Mouse (Mus musculus) induced T-regulatory cell, adult 2 months (primary cell): Measurements from ENCODE around the gene Cfdp1.

Source experiments
- DNase-seq: peaks from one replicate; pipeline ENCODE4 v3.0.0-alpha.2; 2012; ENCODE audit warnings: low read depth

Cfdp1 gene

DNA sequence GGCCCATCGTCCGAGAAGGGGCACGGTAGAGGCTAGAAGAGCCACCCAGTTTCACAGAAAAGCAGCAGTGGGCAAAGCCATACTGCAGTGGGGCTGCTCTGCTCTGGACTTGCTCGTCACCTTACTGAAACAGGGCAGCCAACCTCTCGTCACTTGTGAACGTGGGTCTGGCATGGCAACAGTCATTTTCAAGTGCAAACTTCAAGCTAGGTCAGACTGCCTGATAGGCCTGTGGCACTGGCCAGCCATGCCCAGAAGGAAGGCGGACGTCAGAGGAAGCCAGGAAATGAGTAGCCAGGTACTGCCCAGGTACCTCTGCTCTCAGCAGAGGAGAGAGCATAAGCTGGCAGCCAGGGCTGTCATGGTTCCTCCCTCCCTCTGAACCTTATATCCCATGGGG is 113.1 kb downstream of the Cfdp1 start:
- no peak for DNase-seq

DNA sequence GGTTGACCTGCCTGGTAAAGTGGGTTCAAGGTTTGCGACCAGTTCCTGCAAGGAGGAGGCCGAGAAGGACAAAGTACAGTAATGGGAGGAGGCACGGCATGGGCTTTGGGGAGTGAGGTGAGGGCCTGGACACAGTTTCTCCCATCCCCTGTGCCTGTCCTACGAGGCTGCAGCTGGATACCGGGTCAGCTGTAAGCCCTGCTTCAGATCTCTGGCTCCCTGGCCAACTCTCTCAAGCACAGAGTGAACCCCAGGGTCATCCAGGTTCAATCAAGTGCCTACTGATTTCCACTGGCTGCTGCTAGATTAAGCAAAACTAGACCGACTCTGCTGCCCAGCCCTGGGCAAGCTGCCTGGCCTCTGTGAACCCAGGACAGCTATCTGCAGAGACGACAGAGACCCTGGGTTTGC is 113.8 kb downstream of the Cfdp1 start:
- no peak for DNase-seq

DNA sequence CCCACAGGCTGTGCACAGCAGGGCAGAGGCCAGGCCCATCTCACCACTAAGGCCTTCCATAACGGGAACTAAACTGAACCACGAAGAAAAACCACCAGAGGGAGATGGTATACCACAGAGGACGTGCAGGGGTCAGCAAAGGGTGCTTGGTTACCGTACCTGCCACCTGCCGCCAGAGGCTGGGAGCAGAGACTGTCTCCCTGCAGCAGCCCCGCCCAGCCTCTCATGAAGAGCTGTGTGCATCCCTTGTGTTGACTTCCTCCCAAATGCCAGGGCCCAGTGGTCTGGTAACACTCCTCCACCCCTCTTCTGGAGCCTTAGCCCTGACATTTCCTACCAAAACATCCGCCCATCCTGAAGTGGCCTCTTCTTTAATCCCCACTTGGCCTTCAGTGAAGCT is 114.5 kb downstream of the Cfdp1 start:
- DNase-seq = peak; percentile 48

DNA sequence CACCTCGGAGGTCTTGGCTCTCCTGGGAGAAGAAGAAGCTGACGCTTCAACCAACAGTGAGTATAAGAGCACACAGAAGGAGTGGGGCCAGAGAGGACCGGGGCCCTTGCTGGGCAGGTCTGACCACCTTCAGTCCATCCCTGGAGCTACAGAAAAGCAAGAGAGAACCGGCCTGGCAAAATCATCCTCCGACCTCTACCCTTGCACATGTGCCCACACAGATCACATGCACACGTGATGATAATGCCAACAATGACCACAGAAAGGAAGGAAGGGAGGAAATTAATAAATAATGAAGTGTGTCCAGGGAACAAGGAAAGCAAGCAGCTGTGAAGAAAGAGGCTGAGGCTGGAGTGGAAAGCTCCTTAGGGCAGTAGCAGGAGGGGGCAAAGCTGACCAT is 115.2 kb downstream of the Cfdp1 start:
- no peak for DNase-seq

DNA sequence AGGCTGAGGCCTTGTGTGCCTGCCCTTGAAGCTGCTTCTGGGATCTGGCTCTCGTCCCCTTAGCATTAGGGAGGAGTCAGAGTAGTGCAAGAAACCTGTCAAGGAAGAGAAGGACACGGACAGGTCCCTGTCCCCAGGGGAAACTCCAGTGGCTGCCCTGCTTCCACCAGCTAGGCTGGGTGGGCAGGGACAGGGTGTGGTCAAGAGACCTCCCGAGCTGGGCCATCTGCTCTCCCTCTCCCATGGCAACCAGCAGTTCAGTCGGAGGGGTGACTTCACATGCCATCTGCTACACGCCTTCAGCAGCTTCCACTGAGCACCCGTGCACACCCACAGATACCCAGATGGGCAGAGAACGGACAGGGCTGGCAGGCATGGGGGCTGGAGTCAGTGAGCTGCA is 117.8 kb downstream of the Cfdp1 start:
- DNase-seq = no peak

DNA sequence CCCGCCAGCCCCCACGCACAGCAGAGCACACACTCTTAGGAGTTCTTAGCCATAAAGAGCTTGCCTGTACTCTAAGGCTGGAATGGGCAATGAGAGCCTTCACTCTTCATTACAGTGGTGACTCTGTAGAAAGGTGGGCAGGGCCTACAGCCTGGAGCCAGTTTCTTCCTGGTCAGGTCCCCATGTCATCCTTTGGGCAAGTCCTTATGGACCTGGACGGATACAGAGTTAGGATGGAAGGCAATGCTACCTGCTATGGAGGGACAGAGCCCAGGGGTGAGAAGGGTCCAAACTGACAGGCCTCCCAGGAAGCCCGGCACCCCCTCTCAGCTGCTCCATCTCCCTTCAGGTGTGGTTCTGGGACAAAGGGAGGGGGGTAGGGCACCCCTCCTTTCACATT is 118.3 kb downstream of the Cfdp1 start:
- no peak for DNase-seq

DNA sequence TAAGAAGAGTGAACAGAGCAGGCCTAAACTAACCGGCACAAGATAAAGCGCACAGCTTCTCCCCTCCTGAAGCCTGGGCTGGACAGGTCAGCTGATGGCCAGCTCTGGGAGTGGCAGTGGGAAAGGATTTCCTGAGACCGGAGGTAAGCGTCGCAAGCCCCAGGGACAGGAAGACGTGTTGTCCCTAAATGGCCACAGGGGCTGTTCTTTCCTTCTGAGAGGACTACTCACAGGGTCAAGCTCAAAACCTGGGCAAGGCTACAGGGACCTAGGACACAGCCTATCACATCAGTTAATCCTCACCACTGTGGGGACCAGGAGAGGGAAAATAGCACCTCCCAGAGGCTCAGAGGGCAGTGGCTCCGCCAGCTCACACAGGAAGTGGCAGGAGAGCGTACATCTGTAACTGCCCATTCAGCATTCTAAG is 118.7 kb downstream of the Cfdp1 start:
- DNase-seq = no peak

DNA sequence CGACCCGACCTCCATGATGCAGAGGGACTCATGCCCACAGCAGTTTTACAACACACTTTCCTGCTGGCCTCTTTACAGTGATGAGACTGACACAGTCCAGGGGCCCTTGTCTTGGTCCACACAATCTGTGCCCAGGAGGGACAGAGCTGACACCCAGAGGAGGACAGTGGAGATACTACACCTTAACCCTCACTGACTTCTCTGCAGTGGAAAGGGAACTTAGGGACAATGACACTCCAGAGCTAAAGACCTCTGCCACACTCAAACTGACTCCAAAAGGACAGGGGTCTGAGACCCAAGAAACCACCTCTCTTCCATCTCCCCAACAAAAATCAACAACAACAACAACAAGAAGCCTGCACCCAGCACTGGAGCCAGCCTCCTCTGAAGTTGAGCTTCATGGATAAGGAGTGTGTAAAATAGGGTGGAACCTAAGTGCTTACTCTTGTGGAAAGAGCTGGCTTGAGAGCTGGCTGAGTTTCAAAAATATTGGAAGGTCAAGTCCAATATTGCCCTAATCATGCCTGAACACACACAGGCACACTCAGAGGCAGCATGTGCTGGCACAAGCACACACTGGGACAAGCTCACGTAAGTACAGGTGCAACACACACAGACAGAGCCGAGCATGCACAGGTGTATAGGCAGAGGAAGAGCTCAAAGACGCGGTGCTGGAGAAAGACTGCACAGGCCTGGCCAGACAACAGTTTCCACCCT is 119.7 kb downstream of the Cfdp1 start:
- DNase-seq = no peak

DNA sequence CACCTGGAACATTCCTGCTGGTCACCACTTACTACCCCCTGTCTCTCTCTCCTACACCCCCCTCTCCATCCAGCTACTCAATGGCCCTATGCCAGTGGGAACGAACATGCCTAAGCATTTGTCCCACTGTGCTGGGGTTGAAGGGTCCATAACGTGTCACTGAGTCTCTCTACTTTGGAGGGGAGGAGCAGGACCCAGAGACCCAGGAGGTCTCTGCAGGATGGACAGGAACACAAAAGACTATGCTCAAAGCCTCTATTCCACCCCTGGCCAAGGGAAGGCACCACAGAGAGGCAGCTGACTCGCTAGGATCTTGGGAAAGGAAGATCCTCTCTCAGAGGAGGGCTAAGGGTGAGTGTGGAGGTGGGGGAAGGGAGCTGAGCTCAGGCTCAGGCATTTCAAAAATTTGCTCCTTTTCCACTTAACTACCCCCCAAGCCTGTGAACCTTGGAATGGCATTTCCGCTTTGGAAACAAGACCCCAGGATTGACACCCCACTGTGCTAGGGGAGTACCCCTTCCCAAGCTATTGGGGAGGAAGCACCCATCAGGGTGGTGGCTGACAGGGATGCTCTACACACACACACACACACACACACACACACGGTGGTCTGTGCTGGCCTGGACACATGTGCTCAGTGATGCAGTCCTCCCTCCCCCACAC is 120.4 kb downstream of the Cfdp1 start:
- no peak for DNase-seq

DNA sequence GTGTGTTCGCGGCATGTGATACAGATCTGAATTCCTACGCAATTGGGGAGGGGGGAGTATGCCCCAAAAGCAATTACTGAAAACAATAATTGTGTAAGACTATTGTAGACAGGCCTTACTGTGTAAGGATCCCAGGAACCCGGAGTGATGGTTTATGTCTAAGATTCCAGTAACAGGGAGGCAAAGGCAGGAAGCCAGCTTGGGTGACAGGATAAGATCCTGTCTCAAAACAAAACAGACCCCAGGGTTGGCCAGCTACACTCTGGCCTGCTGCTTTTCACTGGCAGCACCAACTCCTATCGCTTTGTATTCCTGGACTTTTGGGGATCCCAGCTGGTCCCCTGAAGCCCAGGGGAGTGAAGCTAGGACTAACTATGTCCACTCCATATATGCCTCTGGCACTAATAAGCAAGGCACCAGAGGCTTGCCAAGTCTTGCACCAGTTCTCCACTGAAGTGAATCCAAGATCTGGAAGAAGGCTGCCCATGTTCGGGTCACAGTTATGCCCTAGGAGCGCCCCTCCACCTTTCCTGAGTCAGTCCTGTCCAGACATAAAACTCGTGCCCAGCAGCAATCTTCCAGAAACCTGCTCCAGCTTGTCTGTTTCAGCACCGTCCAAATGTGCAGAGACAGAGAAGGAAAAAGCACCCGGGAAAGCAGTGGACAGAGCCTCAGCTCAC is 121.5 kb downstream of the Cfdp1 start:
- no peak for DNase-seq

DNA sequence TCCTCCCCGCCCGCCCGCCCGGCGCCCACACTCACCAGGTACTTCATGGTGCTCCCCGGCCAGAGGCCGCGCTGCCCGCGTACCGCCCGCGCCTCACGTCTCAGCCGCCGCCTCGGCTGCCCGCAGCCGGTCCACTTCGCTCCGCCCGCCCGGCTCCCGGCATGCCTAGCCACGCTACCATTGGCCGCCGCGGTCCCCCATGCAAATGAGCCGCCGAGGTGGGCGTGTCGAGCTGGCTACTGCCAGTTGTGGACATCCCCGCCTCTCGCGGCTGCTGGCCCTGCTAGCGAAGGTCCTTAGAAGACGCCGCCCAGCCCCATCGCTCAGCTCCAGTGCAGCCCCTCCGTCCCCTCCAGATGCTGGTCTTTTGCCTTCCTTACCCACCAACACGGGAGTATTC is 122.1 kb downstream of the Cfdp1 start:
- peak; percentile 94 for DNase-seq

DNA sequence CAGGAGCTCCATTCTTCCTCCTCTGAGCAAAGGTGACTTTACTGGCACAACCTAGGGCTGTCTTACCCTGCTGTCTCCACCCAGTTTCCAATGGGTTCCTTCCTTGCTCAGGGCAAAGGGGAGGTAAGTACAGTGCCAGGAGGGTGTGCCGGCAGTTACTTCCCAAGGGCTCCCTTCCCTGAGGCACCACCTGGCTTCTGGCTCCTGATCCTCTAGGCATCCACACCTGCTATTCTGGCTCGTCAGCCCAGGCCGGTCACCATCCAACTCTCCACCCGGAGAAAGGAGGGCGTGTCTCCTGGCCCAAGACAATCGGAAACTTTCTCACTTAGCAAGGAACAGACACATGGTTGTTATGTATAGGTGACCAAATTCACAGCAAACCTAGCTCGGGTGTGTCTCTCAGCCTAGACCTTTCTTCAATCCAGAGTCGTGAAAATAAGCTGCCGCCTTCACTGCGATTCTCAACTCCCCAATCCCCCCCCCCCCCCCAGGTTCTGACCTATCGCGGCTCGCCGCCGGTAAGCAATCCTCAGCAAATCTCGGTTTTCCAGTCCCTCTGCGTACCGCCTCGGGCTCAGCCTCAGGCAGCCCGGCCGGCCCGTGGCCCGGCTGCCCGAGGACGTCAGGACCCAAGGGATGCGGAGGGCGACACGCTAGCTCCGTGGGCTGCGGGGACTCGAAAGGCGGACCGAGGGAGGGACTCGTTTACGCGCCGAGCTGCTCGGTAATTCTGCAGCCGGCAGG is 122.7 kb downstream of the Cfdp1 start:
- DNase-seq = peak; percentile 49

DNA sequence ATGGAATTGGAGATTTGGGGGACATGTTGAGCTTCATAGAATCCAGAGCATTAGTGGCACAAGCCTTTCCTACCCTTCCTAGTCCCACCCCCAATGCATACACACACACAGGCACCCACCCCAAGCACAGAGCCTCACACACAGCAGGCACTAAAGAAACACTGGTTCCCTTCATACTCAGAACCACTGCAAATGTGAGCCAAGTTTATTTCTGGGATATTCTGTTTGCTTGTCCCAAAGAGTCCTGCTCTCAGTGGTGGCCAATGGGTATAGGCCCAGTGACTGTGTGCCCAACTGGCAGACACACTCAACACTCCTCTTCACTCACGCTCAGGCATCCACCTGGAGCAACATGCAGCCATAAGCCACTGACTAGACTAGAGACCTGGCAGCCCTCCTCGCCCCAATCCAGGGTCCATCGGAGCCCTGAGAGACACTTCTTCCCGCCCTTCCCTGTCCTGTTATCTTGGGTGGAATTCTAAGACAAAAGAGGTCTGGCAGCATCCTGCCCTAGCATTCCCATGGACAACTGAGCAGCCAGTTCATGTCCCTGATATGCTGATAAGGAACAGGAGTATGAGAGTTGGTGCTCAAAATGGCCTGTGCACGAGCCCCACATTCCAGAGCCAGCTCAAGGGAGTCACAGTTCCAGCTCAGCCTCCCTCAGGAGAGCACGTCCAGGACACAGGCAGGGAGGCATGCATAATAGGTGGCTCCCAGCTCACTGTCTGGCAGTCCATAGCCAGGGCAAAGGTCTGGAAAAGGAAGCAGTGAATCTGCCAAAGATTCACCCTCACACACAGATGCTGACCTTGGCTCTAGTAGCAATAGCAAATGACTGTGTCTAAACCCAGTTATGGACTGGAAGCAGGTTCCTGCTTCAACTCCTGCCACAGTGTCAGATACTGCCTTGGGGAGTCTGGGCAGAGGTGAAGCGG is 124.6 kb downstream of the Cfdp1 start:
- DNase-seq = no peak

DNA sequence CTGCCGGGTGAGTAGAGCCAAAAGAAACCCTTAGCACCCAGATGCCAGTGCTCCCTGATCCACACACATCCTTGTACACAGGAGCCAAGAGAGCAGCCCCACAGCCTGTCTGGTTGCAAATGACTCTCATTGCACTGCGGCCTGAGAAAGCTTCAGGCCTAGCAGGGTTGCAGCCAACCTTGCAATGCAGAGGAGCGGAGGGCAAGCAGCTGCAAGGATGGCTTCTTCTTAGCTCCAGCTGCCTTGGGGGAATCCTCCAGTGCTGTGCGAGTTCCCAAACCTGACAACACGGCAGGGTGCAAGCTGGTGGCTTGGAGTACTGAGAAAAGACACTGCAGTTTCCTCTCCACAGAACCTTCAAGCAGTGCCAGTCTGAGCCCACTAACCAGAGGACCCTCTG is 125.6 kb downstream of the Cfdp1 start:
- DNase-seq = no peak

DNA sequence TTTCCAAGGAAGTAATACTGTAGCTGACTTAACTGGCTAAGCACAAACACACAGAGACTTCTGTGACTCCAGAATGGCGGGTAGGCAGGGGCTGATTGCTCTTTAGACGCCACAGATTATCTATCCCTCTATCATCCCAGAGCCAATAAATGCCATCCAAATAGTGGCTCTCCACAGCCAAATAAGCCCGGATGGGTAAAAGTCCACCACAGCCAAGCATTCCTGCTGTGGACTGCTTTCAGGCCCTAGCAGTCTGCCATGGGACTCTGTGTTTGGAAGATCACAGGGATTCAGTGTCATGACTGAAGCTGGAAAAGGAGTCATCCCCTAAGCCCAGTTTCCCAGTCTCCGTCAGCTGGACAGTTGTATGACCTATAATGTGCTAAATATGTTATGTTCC is 126.5 kb downstream of the Cfdp1 start:
- no peak for DNase-seq

DNA sequence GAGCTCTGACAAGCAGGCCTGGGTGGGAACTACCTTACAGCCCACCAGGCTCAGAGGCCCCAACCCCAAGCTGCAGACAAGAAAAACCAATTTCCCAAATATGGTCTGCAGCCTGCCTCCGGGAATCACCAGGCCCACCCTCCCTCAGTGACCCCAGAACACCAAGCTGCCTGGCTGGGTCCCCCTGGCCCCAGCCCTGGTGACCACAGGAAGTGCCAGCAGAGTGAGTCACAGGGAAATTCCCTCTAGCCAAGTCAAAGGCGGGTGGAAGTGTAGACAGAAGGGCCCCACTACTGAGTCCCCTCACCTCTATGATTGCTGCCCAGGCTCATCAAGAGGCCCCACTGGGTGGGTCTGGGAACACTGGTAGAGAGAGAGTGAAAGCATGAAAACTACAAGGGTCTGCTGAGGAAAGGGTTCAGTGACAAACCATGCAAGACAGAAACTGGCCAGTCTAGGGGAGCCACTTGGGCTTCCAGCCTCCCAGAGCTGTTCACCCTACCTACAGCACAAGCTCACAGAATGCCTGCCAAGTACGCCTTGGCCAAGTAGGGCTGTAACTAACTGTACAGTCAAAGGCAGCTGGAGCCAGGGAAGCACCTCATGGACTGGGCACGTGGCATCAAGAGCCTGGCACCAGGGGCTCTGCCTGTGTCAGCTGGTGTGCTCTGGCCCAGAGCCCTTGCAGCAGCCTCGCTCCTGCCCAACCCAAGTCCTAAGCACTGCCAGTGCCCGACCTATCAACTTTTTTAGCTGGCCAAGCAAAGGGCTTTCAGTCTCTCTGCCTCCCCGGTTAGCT is 127.8 kb downstream of the Cfdp1 start:
- DNase-seq = no peak

DNA sequence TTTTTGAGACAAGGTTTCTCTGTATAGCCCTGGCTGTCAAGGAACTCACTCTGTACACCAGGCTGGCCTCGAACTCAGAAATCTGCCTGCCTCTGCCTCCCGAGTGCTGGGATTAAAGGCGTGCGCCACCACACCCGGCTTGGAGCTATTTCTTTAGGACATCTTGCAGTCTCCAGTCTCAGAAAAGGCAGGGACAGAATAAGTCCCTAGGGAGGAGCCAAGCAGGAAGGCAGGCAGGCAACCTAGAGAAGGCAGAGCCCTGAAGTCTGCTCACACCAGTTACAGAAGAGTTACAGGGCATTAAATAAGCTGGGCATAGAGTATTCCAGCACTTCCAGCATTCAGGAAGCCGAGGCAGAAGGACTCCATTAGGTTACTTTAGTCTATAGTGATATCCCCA is 128.8 kb downstream of the Cfdp1 start:
- DNase-seq = no peak

DNA sequence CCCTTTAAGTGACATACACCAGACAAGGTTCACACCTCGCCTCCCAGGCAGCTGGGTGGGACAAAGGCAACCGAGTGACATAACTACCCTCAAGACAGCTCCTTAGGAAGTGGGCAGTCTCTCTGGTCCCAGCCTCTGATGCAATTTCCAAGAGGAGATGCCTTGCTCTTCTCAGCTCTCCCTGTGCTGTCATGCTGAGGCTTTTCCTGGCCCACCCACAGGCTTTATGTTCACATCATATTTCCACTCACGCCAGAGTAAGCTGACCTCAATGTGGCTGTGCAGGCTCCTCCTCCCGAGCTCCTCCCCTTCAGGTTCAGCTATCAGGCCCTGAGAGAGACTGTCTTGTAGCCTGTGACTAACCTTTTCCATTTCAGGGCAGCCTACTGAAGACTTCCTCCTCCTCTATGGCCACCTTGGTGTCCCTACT is 134.0 kb downstream of the Cfdp1 start:
- DNase-seq = peak; percentile 49

DNA sequence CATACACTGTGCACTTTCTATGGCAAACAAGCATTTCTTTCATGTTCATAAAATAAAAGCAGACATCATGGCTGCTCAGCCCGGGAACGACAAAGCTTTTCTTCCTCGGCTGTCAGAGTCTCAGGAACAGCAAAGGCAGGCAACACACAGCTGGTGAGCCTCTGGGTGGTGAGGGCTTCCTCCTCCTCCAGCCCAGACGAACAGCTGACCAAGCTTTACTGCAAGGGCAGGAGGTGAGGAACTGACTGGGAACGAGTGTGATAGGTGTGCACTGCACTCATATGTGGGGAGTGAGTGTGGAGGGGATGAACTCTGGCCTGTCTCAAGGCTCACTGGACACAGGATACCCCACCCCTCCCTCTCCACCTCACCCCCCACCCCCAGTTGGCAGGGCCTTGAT is 135.2 kb downstream of the Cfdp1 start:
- no peak for DNase-seq
